Mouse (Mus musculus) lung, postnatal 14 days (tissue): ENCODE measurements around the gene Srebf2.

Source experiments
- DNase-seq: peaks from one replicate; pipeline ENCODE4 v3.0.0; 2021

Srebf2 gene

GRCm38 (mm10) chr15:82158243-82159035, 11.5 kb downstream of the Srebf2 start:
- DNase-seq = no peak

- no peak for DNase-seq
Measured at GRCm38 (mm10) chr15:82159471-82159870, 12.5 kb downstream of the Srebf2 start.

- DNase-seq = no peak
Measured at GRCm38 (mm10) chr15:82160731-82161640, 14.0 kb downstream of the Srebf2 start.

GRCm38 (mm10) chr15:82161965-82162600, 15.1 kb downstream of the Srebf2 start:
- DNase-seq = no peak

- DNase-seq = no peak
Measured at GRCm38 (mm10) chr15:82163356-82164060, 16.5 kb downstream of the Srebf2 start.

GRCm38 (mm10) chr15:82164061-82164399, 17.0 kb downstream of the Srebf2 start:
- no peak for DNase-seq

GRCm38 (mm10) chr15:82164496-82164895, 17.5 kb downstream of the Srebf2 start:
- no peak for DNase-seq

GRCm38 (mm10) chr15:82165332-82166239, 18.6 kb downstream of the Srebf2 start:
- peak; percentile 92 for DNase-seq

- no peak for DNase-seq
Measured at GRCm38 (mm10) chr15:82166240-82167100, 19.5 kb downstream of the Srebf2 start.

- DNase-seq = no peak
Measured at GRCm38 (mm10) chr15:82167201-82168168, 20.5 kb downstream of the Srebf2 start.

- no peak for DNase-seq
Measured at GRCm38 (mm10) chr15:82169671-82170070, 22.7 kb downstream of the Srebf2 start.

- no peak for DNase-seq
Measured at GRCm38 (mm10) chr15:82170437-82171377, 23.7 kb downstream of the Srebf2 start.

GRCm38 (mm10) chr15:82172648-82173047, 25.7 kb downstream of the Srebf2 start:
- DNase-seq = no peak

GRCm38 (mm10) chr15:82175091-82175490, 28.1 kb downstream of the Srebf2 start:
- no peak for DNase-seq

GRCm38 (mm10) chr15:82177743-82178290, 30.8 kb downstream of the Srebf2 start:
- no peak for DNase-seq

GRCm38 (mm10) chr15:82181131-82181530, 34.1 kb downstream of the Srebf2 start:
- DNase-seq = no peak

GRCm38 (mm10) chr15:82182311-82182710, 35.3 kb downstream of the Srebf2 start:
- no peak for DNase-seq

GRCm38 (mm10) chr15:82183596-82183995, 36.6 kb downstream of the Srebf2 start:
- no peak for DNase-seq
